Mouse (Mus musculus) thymus, postnatal 4 days (tissue): Measurements from ENCODE around the gene Gm7714.
"Not testable (repeated sequence)": the region's sequence is repeated elsewhere in the genome, so short reads cannot be mapped to it uniquely, and the experiment has no call there.

Experiments
- DNase-seq: peaks from one replicate; pipeline ENCODE4 v3.0.0; 2021

Gm7714 gene

DNA sequence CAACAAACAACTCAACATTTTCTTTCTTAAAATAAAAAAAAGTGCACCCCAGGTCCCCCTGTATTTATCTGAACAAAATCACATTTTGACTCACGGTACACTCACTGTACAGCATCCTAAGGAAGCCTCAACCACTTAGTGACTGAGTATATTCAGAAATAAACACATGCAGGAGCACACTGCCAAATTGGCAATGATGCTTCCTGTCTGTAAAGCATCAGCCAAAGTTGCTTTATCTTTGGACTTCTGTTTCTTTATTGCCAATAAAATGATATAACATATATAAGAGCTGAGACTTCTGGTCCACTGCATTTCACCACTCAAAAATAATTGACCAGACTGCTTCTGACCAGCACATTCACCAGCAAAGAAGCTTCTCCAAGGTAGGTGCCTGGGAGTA is at the start of gene Gm7714:
Gm7714 (plus strand) TSS at position 301 of the 400 bp plus-strand sequence.
- DNase-seq = no peak

DNA sequence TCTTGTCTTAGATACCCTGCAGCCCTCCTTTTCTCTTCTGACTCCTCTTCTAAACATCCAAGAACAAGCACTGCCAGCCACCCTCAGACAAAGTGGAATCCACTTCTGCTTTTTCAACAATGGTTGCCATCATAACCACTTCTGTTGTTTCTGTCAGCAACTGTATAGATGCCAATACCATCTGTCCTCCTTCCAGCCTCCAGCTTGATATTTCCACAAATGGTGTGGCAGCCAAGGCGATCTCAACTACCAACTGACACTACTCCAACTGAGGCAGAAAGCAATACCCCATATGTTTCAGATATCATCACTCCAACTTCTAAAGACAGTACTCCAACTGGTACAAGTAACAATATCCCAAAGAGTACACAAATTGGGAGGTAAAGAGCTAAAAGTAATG is 12.2 kb upstream of the Gm7714 start:
- DNase-seq = no peak

DNA sequence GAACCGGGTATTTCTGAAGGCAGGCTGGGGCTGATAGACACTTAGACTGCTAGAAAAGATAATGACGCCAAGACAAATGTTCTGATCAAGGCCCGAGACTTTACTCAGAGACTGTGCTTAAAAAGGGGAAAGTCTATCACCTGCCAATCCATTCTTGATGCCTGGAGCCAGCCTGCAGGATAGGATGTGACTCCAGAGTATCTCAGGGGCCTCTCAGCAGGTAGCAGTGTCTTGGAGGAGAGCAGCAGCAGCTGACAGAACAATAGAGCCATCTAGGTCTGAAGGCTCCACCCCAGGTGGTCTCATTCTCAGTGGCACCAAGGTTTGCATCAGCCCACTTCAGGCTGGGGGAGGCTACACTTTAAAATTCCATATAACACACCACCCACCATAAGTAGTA is 42.6 kb downstream of the Gm7714 start:
- DNase-seq = not testable (repeated sequence)

DNA sequence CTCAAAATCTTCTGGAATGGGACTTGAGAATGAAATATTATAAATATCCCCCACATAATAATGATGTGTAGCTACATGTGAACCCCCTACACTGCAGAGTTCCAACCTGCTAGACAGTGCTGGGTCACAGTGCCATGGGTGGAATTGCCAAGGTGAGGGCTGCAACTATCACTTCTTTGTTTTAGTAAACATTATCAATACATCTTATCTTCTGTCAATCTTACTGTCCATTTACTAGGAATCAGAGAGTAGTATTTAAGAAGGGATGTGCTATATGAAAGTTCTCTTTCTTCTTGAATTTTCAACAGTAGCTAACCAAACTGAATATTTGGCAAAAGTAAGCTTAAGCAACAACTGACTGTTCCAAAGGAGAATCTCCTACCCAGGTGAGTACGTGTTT is 48.3 kb downstream of the Gm7714 start, which contains the start of gene Prol1:
Prol1 (plus strand) TSS at position 301 of the 400 bp plus-strand sequence.
- no peak for DNase-seq
